Mouse (Mus musculus): ENCODE measurements at regions not wholly inside any gene's neighbourhood (a gene's known extent, or its start where the extent isn't known, plus 50 kb on each side); places are given as distances from the start of the nearest gene placed in this dataset.
"Not testable (repeated sequence)": the region's sequence is repeated elsewhere in the genome, so short reads cannot be mapped to it uniquely, and the experiment has no call there.

- no peak for ATAC-seq (replicated peaks in 1 of 2; ENCODE audit: insufficient read depth in 1 of 2, low FRiP score in 2 of 2, low TSS enrichment in 1 of 2, low read depth in 1 of 2, poor library complexity in 2 of 2, severe bottlenecking in 2 of 2)
Measured at GRCm38 (mm10) chr12:71702181-71702580, 128.7 kb upstream of the Daam1 start.

- ATAC-seq (replicated peaks in 1 of 2; ENCODE audit: insufficient read depth in 1 of 2, low FRiP score in 2 of 2, low TSS enrichment in 1 of 2, low read depth in 1 of 2, poor library complexity in 2 of 2, severe bottlenecking in 2 of 2) = no peak
Measured at GRCm38 (mm10) chr12:71703146-71703902, 127.6 kb upstream of the Daam1 start.

GRCm38 (mm10) chr12:71704431-71704830 is 126.4 kb upstream of the Daam1 start:
- no peak for ATAC-seq (replicated peaks in 1 of 2; ENCODE audit: insufficient read depth in 1 of 2, low FRiP score in 2 of 2, low TSS enrichment in 1 of 2, low read depth in 1 of 2, poor library complexity in 2 of 2, severe bottlenecking in 2 of 2)

- ATAC-seq (replicated peaks in 1 of 2; ENCODE audit: insufficient read depth in 1 of 2, low FRiP score in 2 of 2, low TSS enrichment in 1 of 2, low read depth in 1 of 2, poor library complexity in 2 of 2, severe bottlenecking in 2 of 2) = peak; percentile 56 to 64; a peak in 2 of 4 replicates
Measured at GRCm38 (mm10) chr12:71707727-71708369, 123.0 kb upstream of the Daam1 start.

GRCm38 (mm10) chr12:71714606-71715005 is 116.3 kb upstream of the Daam1 start:
- ATAC-seq (replicated peaks in 1 of 2; ENCODE audit: insufficient read depth in 1 of 2, low FRiP score in 2 of 2, low TSS enrichment in 1 of 2, low read depth in 1 of 2, poor library complexity in 2 of 2, severe bottlenecking in 2 of 2) = no peak

GRCm38 (mm10) chr12:71718412-71718811 is 112.5 kb upstream of the Daam1 start:
- not testable (repeated sequence) for ATAC-seq (replicated peaks in 1 of 2; ENCODE audit: insufficient read depth in 1 of 2, low FRiP score in 2 of 2, low TSS enrichment in 1 of 2, low read depth in 1 of 2, poor library complexity in 2 of 2, severe bottlenecking in 2 of 2)

- ATAC-seq (replicated peaks in 1 of 2; ENCODE audit: insufficient read depth in 1 of 2, low FRiP score in 2 of 2, low TSS enrichment in 1 of 2, low read depth in 1 of 2, poor library complexity in 2 of 2, severe bottlenecking in 2 of 2) = no peak
Measured at GRCm38 (mm10) chr12:71718911-71719310, 112.0 kb upstream of the Daam1 start.

GRCm38 (mm10) chr12:71725140-71725539 is 105.7 kb upstream of the Daam1 start:
- no peak for ATAC-seq (replicated peaks in 1 of 2; ENCODE audit: insufficient read depth in 1 of 2, low FRiP score in 2 of 2, low TSS enrichment in 1 of 2, low read depth in 1 of 2, poor library complexity in 2 of 2, severe bottlenecking in 2 of 2)

GRCm38 (mm10) chr12:71725713-71726336 is 105.1 kb upstream of the Daam1 start:
- ATAC-seq (replicated peaks in 1 of 2; ENCODE audit: insufficient read depth in 1 of 2, low FRiP score in 2 of 2, low TSS enrichment in 1 of 2, low read depth in 1 of 2, poor library complexity in 2 of 2, severe bottlenecking in 2 of 2) = no peak

- no peak for ATAC-seq (replicated peaks in 1 of 2; ENCODE audit: insufficient read depth in 1 of 2, low FRiP score in 2 of 2, low TSS enrichment in 1 of 2, low read depth in 1 of 2, poor library complexity in 2 of 2, severe bottlenecking in 2 of 2)
Measured at GRCm38 (mm10) chr12:71743345-71743744, 87.5 kb upstream of the Daam1 start.

- ATAC-seq (replicated peaks in 1 of 2; ENCODE audit: insufficient read depth in 1 of 2, low FRiP score in 2 of 2, low TSS enrichment in 1 of 2, low read depth in 1 of 2, poor library complexity in 2 of 2, severe bottlenecking in 2 of 2) = no peak
Measured at GRCm38 (mm10) chr12:71746011-71746410, 84.9 kb upstream of the Daam1 start.

GRCm38 (mm10) chr12:71747386-71747785 is 83.5 kb upstream of the Daam1 start:
- ATAC-seq (replicated peaks in 1 of 2; ENCODE audit: insufficient read depth in 1 of 2, low FRiP score in 2 of 2, low TSS enrichment in 1 of 2, low read depth in 1 of 2, poor library complexity in 2 of 2, severe bottlenecking in 2 of 2) = no peak

GRCm38 (mm10) chr12:71747831-71748368 is 83.0 kb upstream of the Daam1 start:
- ATAC-seq (replicated peaks in 1 of 2; ENCODE audit: insufficient read depth in 1 of 2, low FRiP score in 2 of 2, low TSS enrichment in 1 of 2, low read depth in 1 of 2, poor library complexity in 2 of 2, severe bottlenecking in 2 of 2) = no peak

GRCm38 (mm10) chr12:71748731-71749130 is 82.1 kb upstream of the Daam1 start:
- ATAC-seq (replicated peaks in 1 of 2; ENCODE audit: insufficient read depth in 1 of 2, low FRiP score in 2 of 2, low TSS enrichment in 1 of 2, low read depth in 1 of 2, poor library complexity in 2 of 2, severe bottlenecking in 2 of 2) = peak in 1 of 2 experiments; percentile 32; a peak in 1 of 4 replicates

GRCm38 (mm10) chr12:71749668-71750067 is 81.2 kb upstream of the Daam1 start:
- no peak for ATAC-seq (replicated peaks in 1 of 2; ENCODE audit: insufficient read depth in 1 of 2, low FRiP score in 2 of 2, low TSS enrichment in 1 of 2, low read depth in 1 of 2, poor library complexity in 2 of 2, severe bottlenecking in 2 of 2)

- ATAC-seq (replicated peaks in 1 of 2; ENCODE audit: insufficient read depth in 1 of 2, low FRiP score in 2 of 2, low TSS enrichment in 1 of 2, low read depth in 1 of 2, poor library complexity in 2 of 2, severe bottlenecking in 2 of 2) = no peak
Measured at GRCm38 (mm10) chr12:71752741-71753260, 78.1 kb upstream of the Daam1 start.

- no peak for ATAC-seq (replicated peaks in 1 of 2; ENCODE audit: insufficient read depth in 1 of 2, low FRiP score in 2 of 2, low TSS enrichment in 1 of 2, low read depth in 1 of 2, poor library complexity in 2 of 2, severe bottlenecking in 2 of 2)
Measured at GRCm38 (mm10) chr12:71753276-71753675, 77.6 kb upstream of the Daam1 start.

- no peak for ATAC-seq (replicated peaks in 1 of 2; ENCODE audit: insufficient read depth in 1 of 2, low FRiP score in 2 of 2, low TSS enrichment in 1 of 2, low read depth in 1 of 2, poor library complexity in 2 of 2, severe bottlenecking in 2 of 2)
Measured at GRCm38 (mm10) chr12:71763194-71763593, 67.7 kb upstream of the Daam1 start.

All from hematopoietic stem cell, adult 5-6 weeks (primary cell).